Mouse (Mus musculus) stomach, adult 2 months (tissue): ENCODE measurements around the gene Olfr1449. TPM values are rescaled to one million over a fixed set of nuclear protein-coding genes. Genes with fewer than 3 reads are reported as not detected.

Source experiments
- polyA plus RNA-seq: library from polyadenylated mRNA; depleted of rRNA; stranded (reverse); fragments of >200 nt; gene quantifications from 2 replicates; pipeline ENCODE4 v1.2.3, GENCODE M21; 2012; rRNA removed

Gene Olfr1449
- not detected in 2 replicates for polyA plus RNA-seq

DNA sequence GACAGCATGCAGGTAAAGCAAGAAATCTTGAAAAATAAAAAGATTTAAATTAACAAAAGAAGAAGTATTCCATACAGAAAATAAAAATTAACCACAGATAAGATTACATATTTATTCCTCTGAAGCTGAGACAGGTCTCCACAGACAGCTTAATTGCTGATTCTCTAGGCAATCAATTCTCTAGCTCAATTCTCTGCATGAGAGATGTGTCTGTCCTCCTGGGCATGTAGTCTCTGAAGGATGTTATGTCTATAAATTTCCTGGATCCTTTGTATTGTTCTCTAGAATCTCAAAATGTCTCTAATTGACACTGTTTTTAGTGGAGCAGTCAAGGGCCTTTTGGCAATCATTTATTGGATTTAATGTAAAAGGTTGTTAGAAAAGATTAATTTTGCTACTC is at the start of gene Olfr1449:
Gene Olfr1449 (plus strand): TSS at position 301 of the 400 bp plus-strand sequence.

DNA sequence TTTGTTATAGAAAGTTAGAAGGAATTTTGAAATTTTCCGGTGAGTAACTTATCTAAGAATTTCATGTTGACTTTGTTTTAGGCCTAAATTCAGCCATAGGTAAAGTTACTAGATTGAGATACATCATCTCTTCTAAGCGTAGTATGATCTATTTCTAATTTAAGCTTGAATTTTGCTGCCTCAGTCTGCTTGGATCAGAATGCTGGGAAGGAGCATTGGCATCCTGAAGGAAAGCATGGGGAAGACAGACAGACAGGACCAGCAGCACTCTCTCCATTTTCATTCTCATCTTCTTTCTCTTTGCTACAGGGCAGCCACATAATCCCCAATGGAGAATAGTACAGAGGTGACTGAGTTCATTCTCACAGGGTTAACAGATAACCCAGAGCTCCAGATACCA is 47.1 kb upstream of the Olfr1449 start, which contains the start of gene Olfr1445:
Gene Olfr1445 (plus strand): TSS at position 301 of the 400 bp plus-strand sequence.

DNA sequence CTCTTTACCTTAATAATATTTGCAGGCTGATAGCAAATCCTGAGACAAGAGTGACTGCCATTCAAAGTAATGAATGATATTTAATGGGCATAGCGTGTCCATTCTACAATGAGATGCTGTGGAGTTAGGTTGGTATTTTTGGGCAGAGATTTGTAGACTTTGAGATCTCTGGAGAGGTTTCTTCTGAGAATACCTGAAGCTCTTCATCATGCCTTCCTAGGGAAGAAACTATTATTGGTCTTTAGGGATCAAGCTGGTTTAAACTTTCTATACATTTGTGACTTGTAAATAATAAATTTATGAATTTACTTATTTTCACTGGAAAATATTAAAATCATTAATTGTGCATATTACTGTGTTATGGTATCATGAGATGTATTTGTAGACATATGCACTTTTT is 37.2 kb upstream of the Olfr1449 start, which contains the start of gene Olfr1446:
Gene Olfr1446 (minus strand): TSS at position 101 of the 400 bp plus-strand sequence.

DNA sequence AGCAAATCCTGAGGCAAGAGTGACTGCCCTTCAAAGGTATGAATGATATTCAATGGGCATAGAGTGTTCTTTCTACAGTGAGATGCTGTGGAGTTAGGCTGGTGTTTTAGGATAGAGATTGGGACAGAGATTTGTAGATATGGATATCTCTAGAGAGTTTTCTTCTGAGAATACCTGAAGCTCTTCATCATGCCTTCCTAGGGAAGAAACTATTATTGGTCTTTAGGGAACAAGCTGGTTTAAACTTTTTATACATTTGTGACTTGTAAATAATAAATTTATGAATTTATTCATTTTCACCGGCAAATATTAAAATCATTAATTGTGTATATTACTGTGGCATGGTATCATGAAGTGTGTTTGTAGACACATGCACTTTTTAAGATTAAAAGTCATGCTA is 27.0 kb upstream of the Olfr1449 start, which contains the start of gene Olfr1447:
Gene Olfr1447 (minus strand): TSS at position 101 of the 400 bp plus-strand sequence.

DNA sequence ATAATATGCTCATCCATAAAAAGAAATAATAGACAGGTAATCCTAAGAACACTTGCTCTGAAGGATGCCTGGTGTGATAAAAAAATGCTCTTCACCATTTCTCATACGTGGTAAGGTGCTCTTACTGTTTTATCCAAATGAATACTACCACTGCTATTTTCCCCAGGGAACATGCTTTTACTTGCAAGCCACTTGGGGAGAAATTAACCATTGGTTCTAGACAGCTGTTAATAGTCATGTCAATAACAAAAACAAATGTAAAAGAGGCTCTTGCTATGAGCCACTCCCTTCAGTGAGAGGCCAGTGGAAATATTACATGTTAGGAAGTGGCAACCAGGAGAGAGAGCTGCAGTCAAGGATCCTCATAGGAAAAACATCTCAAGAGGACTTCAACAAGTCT is 6.3 kb upstream of the Olfr1449 start, which contains the start of gene Olfr1448:
Gene Olfr1448 (minus strand): TSS at position 101 of the 400 bp plus-strand sequence.

DNA sequence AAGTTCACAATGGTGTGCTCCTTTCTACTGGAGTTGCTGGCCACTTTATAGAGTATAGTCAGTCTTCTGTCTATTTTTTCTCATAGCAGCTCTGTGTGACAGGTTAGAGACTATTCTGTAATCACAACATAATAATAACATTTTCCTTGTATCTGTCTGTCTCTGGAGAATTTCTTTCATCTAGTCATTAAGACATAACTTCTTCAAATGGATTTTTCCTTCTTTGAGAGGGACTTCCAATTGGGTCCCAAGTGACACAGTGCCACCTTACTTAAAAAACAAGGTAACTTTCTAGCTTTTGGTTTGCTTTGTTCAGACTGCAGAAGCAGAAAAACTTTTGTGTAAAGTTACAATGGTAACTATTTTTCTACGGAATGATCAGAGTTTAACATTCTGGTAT is 19.3 kb downstream of the Olfr1449 start, which contains the start of gene Olfr1450:
Gene Olfr1450 (plus strand): TSS at position 301 of the 400 bp plus-strand sequence.

Other genes with a start within 250 kb of the Olfr1449 start
- not detected in 2 replicates for gene Keg1, start 235.1 kb upstream of the Olfr1449 start, polyA plus RNA-seq
- gene Cntf, start 165.2 kb upstream of the Olfr1449 start, polyA plus RNA-seq = 0.27 TPM in 1 of 2 replicates, not detected in the other
- gene Zfp91, start 134.7 kb upstream of the Olfr1449 start, polyA plus RNA-seq = 2.9 and 3.4 TPM in 2 replicates
- gene Lpxn, start 134.6 kb upstream of the Olfr1449 start, polyA plus RNA-seq = 0.63 and 0.84 TPM in 2 replicates
- not detected in 2 replicates for gene Gm5244, start 84.2 kb upstream of the Olfr1449 start, polyA plus RNA-seq
- not detected in 2 replicates for gene Olfr1444, start 73.6 kb upstream of the Olfr1449 start, polyA plus RNA-seq
- gene Olfr1445, start 47.0 kb upstream of the Olfr1449 start, polyA plus RNA-seq = not detected in 2 replicates
- not detected in 2 replicates for gene Olfr1446, start 37.3 kb upstream of the Olfr1449 start, polyA plus RNA-seq
- gene Olfr1447, start 27.1 kb upstream of the Olfr1449 start, polyA plus RNA-seq = not detected in 2 replicates
- gene Olfr1448, start 6.4 kb upstream of the Olfr1449 start, polyA plus RNA-seq = not detected in 2 replicates
- not detected in 2 replicates for gene Olfr1450, start 19.4 kb downstream of the Olfr1449 start, polyA plus RNA-seq
- not detected in 2 replicates for gene Olfr1451, start 64.2 kb downstream of the Olfr1449 start, polyA plus RNA-seq
- not detected in 2 replicates for gene Olfr1453, start 97.5 kb downstream of the Olfr1449 start, polyA plus RNA-seq
- not detected in 2 replicates for gene Olfr1454, start 129.8 kb downstream of the Olfr1449 start, polyA plus RNA-seq
- not detected in 2 replicates for gene Olfr1457, start 167.1 kb downstream of the Olfr1449 start, polyA plus RNA-seq
- gene Olfr1458, start 175.9 kb downstream of the Olfr1449 start, polyA plus RNA-seq = not detected in 2 replicates
- gene Olfr1459, start 218.7 kb downstream of the Olfr1449 start, polyA plus RNA-seq = not detected in 2 replicates
- gene Olfr1461, start 232.2 kb downstream of the Olfr1449 start, polyA plus RNA-seq = not detected in 2 replicates